Mouse (Mus musculus): ENCODE results near the gene Exoc4. TPM values are rescaled to one million over a fixed set of nuclear protein-coding genes. Genes with fewer than 3 reads are reported as not detected.

Gene Exoc4
- polyA plus RNA-seq, 1 experiment: 23.0 TPM

- DNase-seq: no peak
- TF ChIP-seq POLR2A (IDR thresholded peaks at IDR 0.05; ENCODE audit: borderline replicate concordance, insufficient read depth, low read length) (no peak), CTCF (IDR thresholded peaks at IDR 0.05; ENCODE audit: borderline replicate concordance, insufficient read depth, low read depth, low read length) (no peak)
- Histone ChIP-seq H3K27me3 (ENCODE audit: control insufficient read depth, insufficient read depth, low read length) (no peaks in the 10 kb centered on the region), H3K27ac (ENCODE audit: insufficient read depth, low read length) (no peak overlapping the region), H3K4me1 (ENCODE audit: control insufficient read depth, insufficient read depth, low read length) (no peaks in the 10 kb centered on the region), H3K4me3 (replicated peaks; ENCODE audit: insufficient read depth, low read depth, low read length) (no peak overlapping the region)
- 78% methylated on average over 6 of the region's 6 CpGs for WGBS
These were observed 18.7 kb downstream of the Exoc4 start for GRCm38 (mm10) chr6:33267571-33267970.

GRCm38 (mm10) chr6:33283523-33283922 lies 34.6 kb downstream of the Exoc4 start:
- TF ChIP-seq POLR2A (IDR thresholded peaks at IDR 0.05; ENCODE audit: borderline replicate concordance, insufficient read depth, low read length): no peak
- TF ChIP-seq CTCF (IDR thresholded peaks at IDR 0.05; ENCODE audit: borderline replicate concordance, insufficient read depth, low read depth, low read length): no peak
- DNase-seq: no peak
- Histone ChIP-seq H3K27ac (ENCODE audit: insufficient read depth, low read length) (no peak overlapping the region), H3K4me1 (ENCODE audit: control insufficient read depth, insufficient read depth, low read length) (peaks cover 6% of the 10 kb centered on the region; the same call in 1 of the 2 replicates), H3K27me3 (ENCODE audit: control insufficient read depth, insufficient read depth, low read length) (no peaks in the 10 kb centered on the region), H3K4me3 (replicated peaks; ENCODE audit: insufficient read depth, low read depth, low read length) (no peak overlapping the region)
- 73% methylated on average over 3 of the region's 3 CpGs for WGBS

GRCm38 (mm10) chr6:33283936-33284335 lies 35.1 kb downstream of the Exoc4 start:
- Histone ChIP-seq H3K27ac (ENCODE audit: insufficient read depth, low read length) (no peak overlapping the region), H3K4me1 (ENCODE audit: control insufficient read depth, insufficient read depth, low read length) (peaks cover 6% of the 10 kb centered on the region; the same call in 1 of the 2 replicates), H3K27me3 (ENCODE audit: control insufficient read depth, insufficient read depth, low read length) (no peaks in the 10 kb centered on the region), H3K4me3 (replicated peaks; ENCODE audit: insufficient read depth, low read depth, low read length) (no peak overlapping the region)
- WGBS: 87% methylated on average over 4 of the region's 4 CpGs
- DNase-seq: no peak
- TF ChIP-seq CTCF (IDR thresholded peaks at IDR 0.05; ENCODE audit: borderline replicate concordance, insufficient read depth, low read depth, low read length) (no peak), POLR2A (IDR thresholded peaks at IDR 0.05; ENCODE audit: borderline replicate concordance, insufficient read depth, low read length) (no peak)

- DNase-seq: no peak
- H3K4me3 ChIP-seq (replicated peaks; ENCODE audit: insufficient read depth, low read depth, low read length): no peak overlapping the region
- H3K27me3 ChIP-seq (ENCODE audit: control insufficient read depth, insufficient read depth, low read length): no peaks in the 10 kb centered on the region
- H3K4me1 ChIP-seq (ENCODE audit: control insufficient read depth, insufficient read depth, low read length): no peaks in the 10 kb centered on the region
- no peak overlapping the region for H3K27ac ChIP-seq (ENCODE audit: insufficient read depth, low read length)
- TF ChIP-seq POLR2A (IDR thresholded peaks at IDR 0.05; ENCODE audit: borderline replicate concordance, insufficient read depth, low read length) (no peak), CTCF (IDR thresholded peaks at IDR 0.05; ENCODE audit: borderline replicate concordance, insufficient read depth, low read depth, low read length) (no peak)
- WGBS: 80% methylated on average over 6 of the region's 6 CpGs
These were observed 37.5 kb downstream of the Exoc4 start for GRCm38 (mm10) chr6:33286376-33286775.

GRCm38 (mm10) chr6:33294626-33295025 lies 45.7 kb downstream of the Exoc4 start:
- no peaks in the 10 kb centered on the region for H3K4me1 ChIP-seq (ENCODE audit: control insufficient read depth, insufficient read depth, low read length)
- no peaks in the 10 kb centered on the region for H3K27me3 ChIP-seq (ENCODE audit: control insufficient read depth, insufficient read depth, low read length)
- H3K27ac ChIP-seq (ENCODE audit: insufficient read depth, low read length): 0 out of 2 replicates have a peak overlapping the region, but pooled peaks have one; percentile 30
- WGBS: 66% methylated on average over 2 of the region's 2 CpGs
- H3K4me3 ChIP-seq (replicated peaks; ENCODE audit: insufficient read depth, low read depth, low read length): no peak overlapping the region
- peak; percentile 26 to 51 for DNase-seq
- TF ChIP-seq POLR2A (IDR thresholded peaks at IDR 0.05; ENCODE audit: borderline replicate concordance, insufficient read depth, low read length) (no peak), CTCF (IDR thresholded peaks at IDR 0.05; ENCODE audit: borderline replicate concordance, insufficient read depth, low read depth, low read length) (no peak)

- no peak overlapping the region for H3K4me3 ChIP-seq (replicated peaks; ENCODE audit: insufficient read depth, low read depth, low read length)
- no peak for TF ChIP-seq CTCF (IDR thresholded peaks at IDR 0.05; ENCODE audit: borderline replicate concordance, insufficient read depth, low read depth, low read length)
- no peak for TF ChIP-seq POLR2A (IDR thresholded peaks at IDR 0.05; ENCODE audit: borderline replicate concordance, insufficient read depth, low read length)
- no peaks in the 10 kb centered on the region for H3K4me1 ChIP-seq (ENCODE audit: control insufficient read depth, insufficient read depth, low read length)
- H3K27ac ChIP-seq (ENCODE audit: insufficient read depth, low read length): no peak overlapping the region
- WGBS: 88% methylated on average over 3 of the region's 3 CpGs
- H3K27me3 ChIP-seq (ENCODE audit: control insufficient read depth, insufficient read depth, low read length): no peaks in the 10 kb centered on the region
- DNase-seq: no peak
These were observed 48.7 kb downstream of the Exoc4 start for GRCm38 (mm10) chr6:33297566-33297965.

- no peak for DNase-seq
- no peaks in the 10 kb centered on the region for H3K27me3 ChIP-seq (ENCODE audit: control insufficient read depth, insufficient read depth, low read length)
- 83% methylated on average over 1 of the region's 1 CpGs for WGBS
- H3K4me1 ChIP-seq (ENCODE audit: control insufficient read depth, insufficient read depth, low read length): no peaks in the 10 kb centered on the region
- TF ChIP-seq CTCF (IDR thresholded peaks at IDR 0.05; ENCODE audit: borderline replicate concordance, insufficient read depth, low read depth, low read length) (no peak), POLR2A (IDR thresholded peaks at IDR 0.05; ENCODE audit: borderline replicate concordance, insufficient read depth, low read length) (no peak)
- H3K27ac ChIP-seq (ENCODE audit: insufficient read depth, low read length): no peak overlapping the region
- H3K4me3 ChIP-seq (replicated peaks; ENCODE audit: insufficient read depth, low read depth, low read length): no peak overlapping the region
These were observed 49.9 kb downstream of the Exoc4 start for GRCm38 (mm10) chr6:33298768-33299167.

- WGBS: 88% methylated on average over 1 of the region's 1 CpGs
- Histone ChIP-seq H3K4me1 (ENCODE audit: control insufficient read depth, insufficient read depth, low read length) (0 out of 2 replicates have a peak, but pooled peaks cover 3% of the 10 kb centered on the region), H3K4me3 (replicated peaks; ENCODE audit: insufficient read depth, low read depth, low read length) (no peak overlapping the region), H3K27me3 (ENCODE audit: control insufficient read depth, insufficient read depth, low read length) (no peaks in the 10 kb centered on the region), H3K27ac (ENCODE audit: insufficient read depth, low read length) (no peak overlapping the region)
- no peak for DNase-seq
- TF ChIP-seq POLR2A (IDR thresholded peaks at IDR 0.05; ENCODE audit: borderline replicate concordance, insufficient read depth, low read length): no peak
- no peak for TF ChIP-seq CTCF (IDR thresholded peaks at IDR 0.05; ENCODE audit: borderline replicate concordance, insufficient read depth, low read depth, low read length)
These were observed 57.1 kb downstream of the Exoc4 start for GRCm38 (mm10) chr6:33305996-33306395.
